Mouse (Mus musculus): ENCODE results near the gene Wnt3. TPM values are rescaled to one million over a fixed set of nuclear protein-coding genes. Genes with fewer than 3 reads are reported as not detected.
A peak's percentile ranks its signal among the peaks of the same experiment; 100 is the strongest.

The Wnt3 gene
- polyA plus RNA-seq, 1 experiment = not detected

GRCm38 (mm10) chr11:103858760-103859159, 84.8 kb downstream of the Wnt3 start:
- WGBS = 42% methylated on average over 5 of the region's 5 CpGs
- H3K27me3 ChIP-seq (replicated peaks; ENCODE audit: control insufficient read depth, insufficient read depth, low read length) = no peaks in the 10 kb centered on the region
- peaks cover 11% of the 10 kb centered on the region for H3K4me1 ChIP-seq (ENCODE audit: control insufficient read depth, insufficient read depth, low read length)
- DNase-seq = peak; percentile 45
- no peak overlapping the region for H3K4me3 ChIP-seq (ENCODE audit: insufficient read depth, low read depth, low read length)
- H3K36me3 ChIP-seq (ENCODE audit: control insufficient read depth, insufficient read depth, low read length) = peaks cover 3% of the 10 kb centered on the region; the same call in 1 of the 2 replicates
- H3K27ac ChIP-seq (ENCODE audit: insufficient read depth, low read depth, low read length) = no peak overlapping the region
- TF ChIP-seq POLR2A (IDR thresholded peaks at IDR 0.05; ENCODE audit: low read depth, low read length) (no peak), CTCF (conservative IDR thresholded peaks at IDR 0.05; ENCODE audit: insufficient read depth, insufficient read length, low read depth, low read length) (no peak)

GRCm38 (mm10) chr11:103859933-103860610, 86.1 kb downstream of the Wnt3 start:
- Histone ChIP-seq H3K4me3 (ENCODE audit: insufficient read depth, low read depth, low read length) (no peak overlapping the region), H3K27ac (ENCODE audit: insufficient read depth, low read depth, low read length) (no peak overlapping the region), H3K4me1 (ENCODE audit: control insufficient read depth, insufficient read depth, low read length) (peaks cover 11% of the 10 kb centered on the region), H3K27me3 (replicated peaks; ENCODE audit: control insufficient read depth, insufficient read depth, low read length) (no peaks in the 10 kb centered on the region), H3K36me3 (ENCODE audit: control insufficient read depth, insufficient read depth, low read length) (peaks cover 3% of the 10 kb centered on the region; the same call in 1 of the 2 replicates)
- no peak for DNase-seq
- no peak for TF ChIP-seq POLR2A (IDR thresholded peaks at IDR 0.05; ENCODE audit: low read depth, low read length)
- TF ChIP-seq CTCF (conservative IDR thresholded peaks at IDR 0.05; ENCODE audit: insufficient read depth, insufficient read length, low read depth, low read length) = no peak
- 85% methylated on average over 4 of the region's 4 CpGs for WGBS

- H3K4me3 ChIP-seq (ENCODE audit: insufficient read depth, low read depth, low read length) = no peak overlapping the region
- peaks cover 3% of the 10 kb centered on the region; the same call in 1 of the 2 replicates for H3K36me3 ChIP-seq (ENCODE audit: control insufficient read depth, insufficient read depth, low read length)
- no peak overlapping the region for H3K27ac ChIP-seq (ENCODE audit: insufficient read depth, low read depth, low read length)
- TF ChIP-seq CTCF (conservative IDR thresholded peaks at IDR 0.05; ENCODE audit: insufficient read depth, insufficient read length, low read depth, low read length) = no peak
- TF ChIP-seq POLR2A (IDR thresholded peaks at IDR 0.05; ENCODE audit: low read depth, low read length) = no peak
- DNase-seq = no peak
- peaks cover 11% of the 10 kb centered on the region for H3K4me1 ChIP-seq (ENCODE audit: control insufficient read depth, insufficient read depth, low read length)
- WGBS = 78% methylated on average over 8 of the region's 8 CpGs
- H3K27me3 ChIP-seq (replicated peaks; ENCODE audit: control insufficient read depth, insufficient read depth, low read length) = no peaks in the 10 kb centered on the region
Observed at GRCm38 (mm10) chr11:103862951-103863350, 89.0 kb downstream of the Wnt3 start.

GRCm38 (mm10) chr11:103864486-103864885, 90.5 kb downstream of the Wnt3 start:
- no peak overlapping the region for H3K4me3 ChIP-seq (ENCODE audit: insufficient read depth, low read depth, low read length)
- DNase-seq = no peak
- 92% methylated on average over 4 of the region's 4 CpGs for WGBS
- H3K27me3 ChIP-seq (replicated peaks; ENCODE audit: control insufficient read depth, insufficient read depth, low read length) = no peaks in the 10 kb centered on the region
- H3K36me3 ChIP-seq (ENCODE audit: control insufficient read depth, insufficient read depth, low read length) = peaks cover 3% of the 10 kb centered on the region; the same call in 1 of the 2 replicates
- TF ChIP-seq POLR2A (IDR thresholded peaks at IDR 0.05; ENCODE audit: low read depth, low read length) (no peak), CTCF (conservative IDR thresholded peaks at IDR 0.05; ENCODE audit: insufficient read depth, insufficient read length, low read depth, low read length) (no peak)
- H3K4me1 ChIP-seq (ENCODE audit: control insufficient read depth, insufficient read depth, low read length) = peaks cover under 1% of the 10 kb centered on the region; the same call in 1 of the 2 replicates
- H3K27ac ChIP-seq (ENCODE audit: insufficient read depth, low read depth, low read length) = no peak overlapping the region

GRCm38 (mm10) chr11:103865346-103865745, 91.4 kb downstream of the Wnt3 start:
- TF ChIP-seq POLR2A (IDR thresholded peaks at IDR 0.05; ENCODE audit: low read depth, low read length) (no peak), CTCF (conservative IDR thresholded peaks at IDR 0.05; ENCODE audit: insufficient read depth, insufficient read length, low read depth, low read length) (no peak)
- H3K36me3 ChIP-seq (ENCODE audit: control insufficient read depth, insufficient read depth, low read length) = peaks cover 3% of the 10 kb centered on the region; the same call in 1 of the 2 replicates
- no peaks in the 10 kb centered on the region for H3K4me1 ChIP-seq (ENCODE audit: control insufficient read depth, insufficient read depth, low read length)
- no peak for DNase-seq
- H3K27me3 ChIP-seq (replicated peaks; ENCODE audit: control insufficient read depth, insufficient read depth, low read length) = no peaks in the 10 kb centered on the region
- H3K27ac ChIP-seq (ENCODE audit: insufficient read depth, low read depth, low read length) = no peak overlapping the region
- no peak overlapping the region for H3K4me3 ChIP-seq (ENCODE audit: insufficient read depth, low read depth, low read length)
- 80% methylated on average over 7 of the region's 7 CpGs for WGBS

Other genes starting within 250 kb of the Wnt3 start
- gene Gm884, start 153.0 kb upstream of the Wnt3 start, polyA plus RNA-seq (2012; rRNA removed) = not detected in 2 replicates
- gene Lyzl6, start 135.3 kb upstream of the Wnt3 start, polyA plus RNA-seq (2012; rRNA removed) = 0.14 TPM in 1 of 2 replicates, not detected in the other
- 0.12 TPM in 1 of 2 replicates, not detected in the other for gene Rprml, start 124.6 kb upstream of the Wnt3 start, polyA plus RNA-seq (2012; rRNA removed)
- gene Gosr2, start 76.3 kb upstream of the Wnt3 start, polyA plus RNA-seq (2012; rRNA removed) = 94.2 and 101 TPM in 2 replicates
- 2.7 and 3.5 TPM in 2 replicates for gene Wnt9b, start 24.3 kb upstream of the Wnt3 start, polyA plus RNA-seq (2012; rRNA removed)
- 35.4 and 39.4 TPM in 2 replicates for gene Nsf, start 179.9 kb downstream of the Wnt3 start, polyA plus RNA-seq (2012; rRNA removed)
- 12.9 and 15.0 TPM in 2 replicates for gene Arf2, start 192.6 kb downstream of the Wnt3 start, polyA plus RNA-seq (2012; rRNA removed)